Mouse (Mus musculus) liver, postnatal 0 days (tissue): ENCODE results near the gene Msh5. TPM values are rescaled to one million over a fixed set of nuclear protein-coding genes. Genes with fewer than 3 reads are reported as not detected.
A peak's percentile ranks its signal among the peaks of the same experiment; 100 is the strongest.

ENCODE experiments used
- ATAC-seq: fragments of 200-750 bp; cut with Nextera tagmentation; 2 replicates; pipeline ENCODE4 v1.8.0; 2017; ENCODE audit warnings: mild to moderate bottlenecking, moderate library complexity
- DNase-seq: peaks from one replicate; pipeline ENCODE4 v3.0.0-alpha.2; 2016
- H3K27ac ChIP-seq: fragments of 300-500 bp; sonication (generic); 2 replicates; pipeline ENCODE4 v1.5.1; 2014; ENCODE audit warnings: antibody characterized with exemption, moderate library complexity, mild to moderate bottlenecking, low read depth
- H3K27me3 ChIP-seq: fragments of 300-500 bp; sonication (generic); 2 replicates; pipeline ENCODE4 v1.6.1; 2014; ENCODE audit warnings: low read length, control low read depth, mixed read lengths; ENCODE audit not compliant: insufficient read depth
- H3K36me3 ChIP-seq: fragments of 300-500 bp; sonication (generic); replicated peaks from 2 replicates; pipeline ENCODE4 v1.6.1; 2014; ENCODE audit warnings: mild to moderate bottlenecking, control low read depth, low read length, moderate library complexity, mixed read lengths; ENCODE audit not compliant: insufficient read depth
- H3K4me1 ChIP-seq: fragments of 300-500 bp; sonication (generic); 2 replicates; pipeline ENCODE4 v1.6.1; 2014; ENCODE audit warnings: antibody characterized with exemption, mild to moderate bottlenecking, control low read depth; ENCODE audit not compliant: insufficient read depth
- H3K4me2 ChIP-seq: fragments of 300-500 bp; sonication (generic); 2 replicates; pipeline ENCODE4 v1.6.1; 2014; ENCODE audit warnings: low read depth, mild to moderate bottlenecking, low read length, moderate library complexity, mixed read lengths
- H3K4me3 ChIP-seq: fragments of 300-500 bp; sonication (generic); 2 replicates; pipeline ENCODE4 v1.5.1; 2014; ENCODE audit warnings: low read depth, low read length
- H3K9ac ChIP-seq: fragments of 300-500 bp; sonication (generic); replicated peaks from 2 replicates; pipeline ENCODE4 v1.6.1; 2014; ENCODE audit warnings: mild to moderate bottlenecking, moderate library complexity
- H3K9me3 ChIP-seq: fragments of 300-500 bp; sonication (generic); 2 replicates; pipeline ENCODE4 v1.6.1; 2016; ENCODE audit warnings: mild to moderate bottlenecking, control low read depth, low read length, mixed read lengths
- CTCF ChIP-seq: sonication (generic); IDR thresholded peaks from 2 replicates; pipeline ENCODE4 v1.5.1; 2016; ENCODE audit warnings: antibody characterized with exemption, low read depth
- EP300 ChIP-seq: IDR thresholded peaks from 2 replicates; pipeline ENCODE4 v1.6.1; 2016; ENCODE audit warnings: antibody characterized with exemption, low read depth, mild to moderate bottlenecking
- WGBS: fragments of 180-500 bp; shearing (Covaris S2); extraction: QIAGEN DNeasy Blood & Tissue Kit; methylation state at CpG from one replicate; pipeline ENCODE4 v1.1.7; 2014; ENCODE audit not compliant: insufficient replicate concordance; 5-methylcytosine and 5-hydroxymethylcytosine counted together
- polyA plus RNA-seq: library from polyadenylated mRNA; unstranded; fragments of >200 nt; fragmentation: Nextera tagmentation; extraction: Ambion mirVana; gene quantifications from 2 replicates; pipeline ENCODE4 v1.2.1, GENCODE M21; 2015

The Msh5 gene
- polyA plus RNA-seq = 3.8 and 4.2 TPM in 2 replicates

GRCm38 (mm10) chr17:35046681-35047455 is at the start of gene Msh5:
TSS of gene Msh5 (minus strand) at chr17:35046745.
- H3K4me2 ChIP-seq = peak within 1 kb of the TSS; percentile 99
- peak within 1 kb of the TSS; percentile 70 for H3K4me3 ChIP-seq
- TF ChIP-seq EP300 = peak; percentile 46
- TF ChIP-seq CTCF = no peak
- peak; percentile 89 for ATAC-seq
- no peaks in the 10 kb centered on the region for H3K9me3 ChIP-seq
- DNase-seq = peak; percentile 99
- WGBS = 2% methylated on average over 33 of the region's 33 CpGs
- H3K27ac ChIP-seq = peak within 1 kb of the TSS; percentile 98
- H3K36me3 ChIP-seq = no peaks in the 10 kb centered on the region
- H3K27me3 ChIP-seq = no peaks in the 10 kb centered on the region
- H3K9ac ChIP-seq = peak within 1 kb of the TSS; percentile 93
- peaks cover 62% of the 10 kb centered on the region for H3K4me1 ChIP-seq

DNA sequence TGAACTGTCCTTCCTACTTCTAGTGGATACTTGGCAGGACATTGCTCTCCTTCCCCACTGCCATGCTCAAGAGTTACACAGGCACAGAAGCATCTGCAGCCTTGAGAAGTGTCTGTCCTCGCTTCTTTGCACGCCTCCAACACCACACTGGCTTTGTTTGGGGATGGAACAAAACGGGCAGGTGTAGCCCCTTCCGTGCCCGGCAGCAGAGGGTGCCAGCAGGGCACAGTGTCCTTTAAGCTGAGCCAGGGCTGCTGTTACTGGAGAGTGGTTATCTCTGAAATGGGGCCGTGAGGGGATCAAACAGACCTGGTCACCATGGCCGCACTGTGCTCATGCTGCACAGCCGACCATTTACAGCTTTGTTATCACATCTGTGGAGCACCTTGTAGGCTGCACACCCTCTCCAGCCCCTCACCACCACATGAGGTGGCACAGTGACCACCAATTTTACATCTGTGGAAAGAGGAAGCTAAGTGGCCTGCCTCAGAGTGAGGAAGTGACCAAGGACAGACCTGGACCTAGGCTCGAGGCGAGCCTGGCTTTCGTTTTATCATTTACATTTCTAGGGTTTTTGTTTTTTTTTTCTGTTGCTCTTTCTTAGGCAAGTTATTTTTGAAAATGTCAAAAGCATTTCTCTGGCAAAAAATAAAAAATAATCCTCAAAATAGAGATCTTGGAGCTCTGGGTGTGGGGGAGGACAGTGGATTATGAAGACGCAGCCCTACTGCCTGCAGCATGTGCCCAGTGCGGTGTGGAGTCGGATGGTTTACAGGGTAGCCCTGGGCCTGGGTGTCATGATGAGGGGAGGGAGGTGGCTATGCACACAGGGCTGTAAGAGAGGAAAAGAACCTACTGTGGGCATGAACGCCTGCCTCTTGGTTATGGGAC is 48.2 kb upstream of the Msh5 start:
- peaks cover 10% of the 10 kb centered on the region for H3K4me1 ChIP-seq
- 83% methylated on average over 15 of the region's 15 CpGs for WGBS
- no peak overlapping the region for H3K27ac ChIP-seq
- no peak for TF ChIP-seq EP300
- TF ChIP-seq CTCF = no peak
- DNase-seq (no peak), ATAC-seq (no peak)
- H3K36me3 ChIP-seq = peaks cover 62% of the 10 kb centered on the region
- H3K9me3 ChIP-seq = no peaks in the 10 kb centered on the region
- H3K4me3 ChIP-seq = no peak overlapping the region
- no peaks in the 10 kb centered on the region for H3K27me3 ChIP-seq
- no peak overlapping the region for H3K9ac ChIP-seq
- H3K4me2 ChIP-seq = no peak overlapping the region

GRCm38 (mm10) chr17:35092403-35093198 is 46.1 kb upstream of the Msh5 start:
- H3K9ac ChIP-seq = no peak overlapping the region
- no peak overlapping the region for H3K4me3 ChIP-seq
- no peak for TF ChIP-seq CTCF
- no peak for TF ChIP-seq EP300
- H3K9me3 ChIP-seq = no peaks in the 10 kb centered on the region
- DNase-seq = no peak
- peaks cover 10% of the 10 kb centered on the region for H3K4me1 ChIP-seq
- H3K36me3 ChIP-seq = peaks cover 47% of the 10 kb centered on the region
- WGBS = 84% methylated on average over 14 of the region's 14 CpGs
- no peak overlapping the region for H3K27ac ChIP-seq
- no peaks in the 10 kb centered on the region for H3K27me3 ChIP-seq
- no peak overlapping the region for H3K4me2 ChIP-seq
- ATAC-seq = no peak

DNA sequence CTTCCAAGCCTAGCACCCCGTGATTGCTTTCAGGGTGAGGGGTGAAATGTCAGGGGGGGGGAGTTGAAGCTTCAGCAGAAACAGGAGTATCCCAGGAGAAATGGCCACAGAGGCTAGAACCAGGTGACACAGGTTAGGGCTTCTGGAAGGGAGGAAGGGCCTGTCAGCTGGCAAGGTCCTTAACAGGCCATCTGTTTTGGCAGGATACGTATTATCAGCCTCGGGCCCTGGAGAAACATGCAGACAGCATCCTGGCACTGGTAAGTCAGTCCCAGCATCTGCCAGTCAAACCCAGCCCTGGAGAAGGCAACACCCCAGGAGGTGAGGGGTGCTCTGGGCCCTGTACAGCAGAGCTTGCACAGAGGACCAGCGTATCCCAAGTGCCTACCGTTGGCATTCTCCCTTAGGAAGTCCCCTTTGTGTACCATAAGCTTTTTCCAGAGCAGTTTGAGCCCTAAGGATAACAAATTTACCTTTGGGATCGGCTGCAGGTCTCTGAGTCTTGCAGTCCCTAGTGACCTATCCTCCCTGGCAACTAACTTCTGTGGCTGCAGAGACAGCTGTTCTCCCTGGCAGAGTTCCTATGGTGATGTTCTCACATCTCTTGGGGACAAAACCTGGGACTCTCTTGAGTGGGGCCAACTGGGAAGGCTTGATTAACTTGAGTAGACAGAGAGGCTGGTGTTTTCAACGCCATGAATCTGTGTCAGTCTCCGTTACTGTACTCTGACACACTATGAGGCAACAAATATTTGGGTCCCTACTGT is 43.8 kb upstream of the Msh5 start:
- ATAC-seq (peak; percentile 41), DNase-seq (peak; percentile 51)
- Histone ChIP-seq H3K4me2 (peak overlapping the region; percentile 87), H3K9ac (peak overlapping the region; percentile 90), H3K36me3 (peaks cover 30% of the 10 kb centered on the region), H3K27me3 (no peaks in the 10 kb centered on the region), H3K27ac (peak overlapping the region; percentile 96), H3K4me1 (peaks cover 13% of the 10 kb centered on the region), H3K9me3 (no peaks in the 10 kb centered on the region), H3K4me3 (peak overlapping the region; percentile 73)
- TF ChIP-seq CTCF (no peak), EP300 (peak; percentile 88)
- WGBS = 56% methylated on average over 8 of the region's 8 CpGs

DNA sequence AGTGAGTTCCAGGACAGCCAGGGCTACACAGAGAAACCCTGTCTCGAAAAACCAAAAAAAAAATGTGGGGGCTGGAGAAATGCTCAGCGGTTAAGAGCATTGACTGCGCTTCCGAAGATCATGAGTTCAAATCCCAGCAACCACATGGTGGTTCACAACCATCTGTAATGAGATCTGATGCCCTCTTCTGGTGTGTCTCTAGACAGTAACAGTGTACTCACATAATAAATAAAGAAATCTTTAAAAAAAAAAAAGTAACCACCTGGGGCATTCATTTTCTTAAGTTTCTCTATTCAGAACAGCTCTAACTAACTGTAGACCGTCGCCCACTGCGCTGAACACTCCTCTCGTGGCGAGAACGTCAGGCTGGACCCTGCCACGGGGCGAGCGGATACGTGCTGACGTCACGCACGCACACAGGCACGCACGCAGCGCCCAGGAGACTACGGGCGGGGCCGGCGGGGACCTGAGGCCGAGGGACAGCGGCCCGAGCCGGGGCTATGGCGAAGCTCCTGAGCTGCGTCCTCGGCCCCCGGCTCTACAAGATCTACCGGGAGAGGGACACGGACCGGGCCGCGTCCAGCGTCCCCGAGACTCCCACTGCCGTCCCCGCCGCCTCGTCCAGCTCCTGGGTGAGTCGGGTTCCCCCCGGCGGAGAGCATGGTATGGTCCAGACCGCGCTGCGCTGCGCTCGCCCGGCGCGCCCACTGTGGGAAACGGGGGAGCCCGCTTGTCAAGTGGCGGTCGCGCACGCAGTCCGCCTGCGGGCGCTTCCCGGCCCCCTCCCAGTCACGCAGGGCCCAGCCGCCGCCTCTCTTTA is 42.5 kb upstream of the Msh5 start, which contains the start of gene Abhd16a:
Gene Abhd16a, plus strand, starts transcription at position 439 of the 820 bp plus-strand sequence.
- H3K4me3 ChIP-seq = peak within 1 kb of the TSS; percentile 73
- DNase-seq (peak; percentile 95), ATAC-seq (peak; percentile 99)
- peak within 1 kb of the TSS; percentile 87 for H3K4me2 ChIP-seq
- TF ChIP-seq CTCF (peak; percentile 27; the same call in 1 of the 2 replicates), EP300 (no peak; the same call in 1 of the 2 replicates)
- peaks cover 23% of the 10 kb centered on the region for H3K36me3 ChIP-seq
- peaks cover 13% of the 10 kb centered on the region for H3K4me1 ChIP-seq
- peak within 1 kb of the TSS; percentile 90 for H3K9ac ChIP-seq
- 2% methylated on average over 66 of the region's 67 CpGs for WGBS
- H3K27me3 ChIP-seq = no peaks in the 10 kb centered on the region
- no peaks in the 10 kb centered on the region for H3K9me3 ChIP-seq
- peak within 1 kb of the TSS; percentile 96 for H3K27ac ChIP-seq
